Mouse (Mus musculus): ENCODE data around the gene Fbrs. TPM values are rescaled to one million over a fixed set of nuclear protein-coding genes. Genes with fewer than 3 reads are reported as not detected.
A peak's percentile ranks its signal among the peaks of the same experiment; 100 is the strongest.
"Not testable (repeated sequence)": the region's sequence is repeated elsewhere in the genome, so short reads cannot be mapped to it uniquely, and the experiment has no call there.

Gene Fbrs
- polyA plus RNA-seq, 1 experiment = 98.7 TPM

DNA sequence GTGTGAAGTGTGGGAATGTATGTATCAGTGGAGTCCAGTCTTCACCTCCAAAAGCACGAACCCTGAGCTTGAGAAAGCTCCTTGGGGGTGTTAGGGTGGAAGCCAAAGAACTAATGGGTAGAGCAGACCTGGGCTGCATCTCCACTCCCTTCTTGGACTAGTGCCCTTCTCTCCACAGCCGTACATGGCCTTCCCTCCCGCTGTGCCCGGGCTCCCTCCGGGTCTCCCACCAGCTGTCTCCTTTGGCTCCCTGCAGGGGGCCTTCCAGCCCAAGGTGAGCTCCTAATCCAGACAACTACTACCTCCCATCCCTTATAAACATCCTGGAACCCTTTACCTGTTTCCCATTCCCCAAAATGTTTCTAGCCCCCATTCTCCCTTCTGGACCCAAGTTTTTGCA, 6.4 kb downstream of the Fbrs start:
- no peak overlapping the region for H3K27ac ChIP-seq (ENCODE audit: control insufficient read depth, insufficient read depth, low read depth, low read length, poor library complexity)
- H3K4me3 ChIP-seq (replicated peaks; ENCODE audit: control insufficient read depth, low read depth, low read length) = no peak overlapping the region
- TF ChIP-seq CTCF (IDR thresholded peaks at IDR 0.05; ENCODE audit: control insufficient read depth, insufficient read depth, low read length) = no peak
- no peak for TF ChIP-seq POLR2A (IDR thresholded peaks at IDR 0.05; ENCODE audit: borderline replicate concordance, control insufficient read depth, low read depth, low read length)
- WGBS = 87% methylated on average over 5 of the region's 5 CpGs
- H3K4me1 ChIP-seq (ENCODE audit: control insufficient read depth, insufficient read depth, low read length) = no peaks in the 10 kb centered on the region

DNA sequence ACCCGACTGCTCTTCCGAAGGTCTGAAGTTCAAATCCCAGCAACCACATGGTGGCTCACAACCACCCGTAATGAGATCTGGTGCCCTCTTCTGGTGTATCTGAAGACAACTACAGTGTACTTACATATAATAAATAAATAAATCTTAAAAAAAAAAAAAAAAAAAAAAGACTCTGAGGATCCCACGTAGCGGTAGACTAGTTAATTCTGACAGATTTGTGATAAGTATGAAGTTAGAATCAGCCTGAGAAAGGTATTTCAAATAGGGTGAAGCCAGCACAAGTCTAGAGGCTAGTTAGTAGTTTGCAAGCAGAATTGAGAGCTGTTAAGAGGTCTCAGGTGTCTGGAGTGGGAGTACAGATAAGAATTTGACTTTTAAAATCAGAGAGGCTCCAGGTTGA, 9.4 kb downstream of the Fbrs start:
- WGBS = 60% methylated on average over 4 of the region's 5 CpGs
- H3K27ac ChIP-seq (ENCODE audit: control insufficient read depth, insufficient read depth, low read depth, low read length, poor library complexity); H3K4me1 ChIP-seq (ENCODE audit: control insufficient read depth, insufficient read depth, low read length); H3K4me3 ChIP-seq (replicated peaks; ENCODE audit: control insufficient read depth, low read depth, low read length): not testable (repeated sequence)

- H3K4me1 ChIP-seq (ENCODE audit: control insufficient read depth, insufficient read depth, low read length) = no peaks in the 10 kb centered on the region
- no peak for TF ChIP-seq POLR2A (IDR thresholded peaks at IDR 0.05; ENCODE audit: borderline replicate concordance, control insufficient read depth, low read depth, low read length)
- no peak for TF ChIP-seq CTCF (IDR thresholded peaks at IDR 0.05; ENCODE audit: control insufficient read depth, insufficient read depth, low read length)
- 91% methylated on average over 7 of the region's 7 CpGs for WGBS
These were observed 11.0 kb downstream of the Fbrs start for GRCm38 (mm10) chr7:127489982-127490381.

DNA sequence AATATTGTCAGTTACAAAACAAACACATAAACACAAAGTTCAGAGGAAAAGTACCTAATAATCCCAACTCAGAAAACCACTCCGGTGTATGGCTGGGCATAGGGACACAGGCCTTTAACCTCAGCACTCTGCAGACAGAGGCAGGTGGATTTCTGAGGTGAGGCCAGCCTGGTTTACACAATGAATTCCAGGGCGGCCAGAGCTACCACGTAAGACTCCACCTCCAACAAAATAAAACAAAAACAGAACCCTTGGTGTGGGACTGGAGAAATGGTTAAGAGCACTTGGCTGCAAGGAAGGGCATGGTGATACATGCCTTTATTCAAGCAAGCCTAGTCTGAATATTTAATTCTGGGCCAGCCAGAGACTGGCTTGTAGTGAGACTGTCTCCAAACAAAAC, 12.8 kb downstream of the Fbrs start:
- no peak for TF ChIP-seq CTCF (IDR thresholded peaks at IDR 0.05; ENCODE audit: control insufficient read depth, insufficient read depth, low read length)
- no peak for TF ChIP-seq POLR2A (IDR thresholded peaks at IDR 0.05; ENCODE audit: borderline replicate concordance, control insufficient read depth, low read depth, low read length)
- no peak overlapping the region for H3K27ac ChIP-seq (ENCODE audit: control insufficient read depth, insufficient read depth, low read depth, low read length, poor library complexity)
- no peaks in the 10 kb centered on the region for H3K4me1 ChIP-seq (ENCODE audit: control insufficient read depth, insufficient read depth, low read length)
- H3K4me3 ChIP-seq (replicated peaks; ENCODE audit: control insufficient read depth, low read depth, low read length) = no peak overlapping the region
- 85% methylated on average over 3 of the region's 3 CpGs for WGBS

More at GRCm38 (mm10) chr7:127489982-127490381, 11.0 kb downstream of the Fbrs start:
- H3K27ac ChIP-seq (ENCODE audit: control insufficient read depth, insufficient read depth, low read depth, low read length, poor library complexity) = no peak overlapping the region
- H3K4me3 ChIP-seq (replicated peaks; ENCODE audit: control insufficient read depth, low read depth, low read length) = no peak overlapping the region

GRCm38 (mm10) chr7:127494648-127495047, 15.6 kb downstream of the Fbrs start:
- Histone ChIP-seq H3K4me3 (replicated peaks; ENCODE audit: control insufficient read depth, low read depth, low read length) (no peak overlapping the region), H3K27ac (ENCODE audit: control insufficient read depth, insufficient read depth, low read depth, low read length, poor library complexity) (no peak overlapping the region), H3K4me1 (ENCODE audit: control insufficient read depth, insufficient read depth, low read length) (no peaks in the 10 kb centered on the region)
- no peak for TF ChIP-seq CTCF (IDR thresholded peaks at IDR 0.05; ENCODE audit: control insufficient read depth, insufficient read depth, low read length)
- no peak for TF ChIP-seq POLR2A (IDR thresholded peaks at IDR 0.05; ENCODE audit: borderline replicate concordance, control insufficient read depth, low read depth, low read length)

GRCm38 (mm10) chr7:127497382-127497781, 18.4 kb downstream of the Fbrs start:
- no peak for TF ChIP-seq CTCF (IDR thresholded peaks at IDR 0.05; ENCODE audit: control insufficient read depth, insufficient read depth, low read length)
- no peak for TF ChIP-seq POLR2A (IDR thresholded peaks at IDR 0.05; ENCODE audit: borderline replicate concordance, control insufficient read depth, low read depth, low read length)
- Histone ChIP-seq H3K4me3 (replicated peaks; ENCODE audit: control insufficient read depth, low read depth, low read length) (no peak overlapping the region), H3K4me1 (ENCODE audit: control insufficient read depth, insufficient read depth, low read length) (no peaks in the 10 kb centered on the region), H3K27ac (ENCODE audit: control insufficient read depth, insufficient read depth, low read depth, low read length, poor library complexity) (no peak overlapping the region)
- 81% methylated on average over 2 of the region's 2 CpGs for WGBS

DNA sequence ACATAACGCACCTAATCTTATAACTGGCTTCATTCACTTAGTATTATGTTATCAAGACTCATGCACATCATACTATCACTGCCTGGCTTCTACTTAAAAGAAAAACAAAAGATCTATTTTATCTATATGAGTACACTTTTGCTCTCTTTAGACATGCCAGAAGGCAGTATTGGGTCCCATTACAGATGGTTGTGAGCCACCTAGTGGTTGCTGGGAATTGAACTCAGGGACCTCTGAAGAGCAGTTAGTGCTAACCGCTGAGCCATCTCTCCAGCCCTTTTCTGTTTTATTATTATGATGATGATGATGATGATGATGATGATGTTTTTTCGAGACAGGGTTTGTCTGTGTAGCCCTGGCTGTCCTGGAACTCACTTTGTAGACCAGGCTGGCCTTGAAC, 19.4 kb downstream of the Fbrs start:
- Histone ChIP-seq H3K27ac (ENCODE audit: control insufficient read depth, insufficient read depth, low read depth, low read length, poor library complexity) (no peak overlapping the region), H3K4me3 (replicated peaks; ENCODE audit: control insufficient read depth, low read depth, low read length) (no peak overlapping the region), H3K4me1 (ENCODE audit: control insufficient read depth, insufficient read depth, low read length) (no peaks in the 10 kb centered on the region)
- TF ChIP-seq POLR2A (IDR thresholded peaks at IDR 0.05; ENCODE audit: borderline replicate concordance, control insufficient read depth, low read depth, low read length) (no peak), CTCF (IDR thresholded peaks at IDR 0.05; ENCODE audit: control insufficient read depth, insufficient read depth, low read length) (peak; percentile 36; the same call in 1 of the 2 replicates)
- WGBS = 32% methylated on average over 3 of the region's 3 CpGs

- Histone ChIP-seq H3K27ac (ENCODE audit: control insufficient read depth, insufficient read depth, low read depth, low read length, poor library complexity) (no peak overlapping the region), H3K4me1 (ENCODE audit: control insufficient read depth, insufficient read depth, low read length) (no peaks in the 10 kb centered on the region), H3K4me3 (replicated peaks; ENCODE audit: control insufficient read depth, low read depth, low read length) (no peak overlapping the region)
- no peak for TF ChIP-seq POLR2A (IDR thresholded peaks at IDR 0.05; ENCODE audit: borderline replicate concordance, control insufficient read depth, low read depth, low read length)
- no peak for TF ChIP-seq CTCF (IDR thresholded peaks at IDR 0.05; ENCODE audit: control insufficient read depth, insufficient read depth, low read length)
- WGBS = 96% methylated on average over 3 of the region's 3 CpGs
These were observed 29.3 kb downstream of the Fbrs start for GRCm38 (mm10) chr7:127508291-127508690.

GRCm38 (mm10) chr7:127509830-127510229, 30.8 kb downstream of the Fbrs start:
- not testable (repeated sequence) for H3K4me1 ChIP-seq (ENCODE audit: control insufficient read depth, insufficient read depth, low read length); H3K27ac ChIP-seq (ENCODE audit: control insufficient read depth, insufficient read depth, low read depth, low read length, poor library complexity); H3K4me3 ChIP-seq (replicated peaks; ENCODE audit: control insufficient read depth, low read depth, low read length)
- WGBS = 61% methylated on average over 4 of the region's 4 CpGs
